Mouse (Mus musculus) spleen, adult 10 weeks (tissue): ENCODE data around the gene Dsel. TPM values are rescaled to one million over a fixed set of nuclear protein-coding genes. Genes with fewer than 3 reads are reported as not detected.

Source experiments
- polyA plus RNA-seq: library from polyadenylated mRNA; stranded (reverse); fragments of 350-450 nt; fragmentation: Illumina TruSeq; extraction: RNeasy Lipid Tissue Mini Kit (QIAGEN cat#74804); gene quantifications from one replicate; pipeline ENCODE4 v1.2.3, GENCODE M21; 2015; ENCODE audit warnings: low replicate concordance; ENCODE audit not compliant: insufficient read depth

Gene Dsel
- polyA plus RNA-seq: 5.3 TPM

DNA sequence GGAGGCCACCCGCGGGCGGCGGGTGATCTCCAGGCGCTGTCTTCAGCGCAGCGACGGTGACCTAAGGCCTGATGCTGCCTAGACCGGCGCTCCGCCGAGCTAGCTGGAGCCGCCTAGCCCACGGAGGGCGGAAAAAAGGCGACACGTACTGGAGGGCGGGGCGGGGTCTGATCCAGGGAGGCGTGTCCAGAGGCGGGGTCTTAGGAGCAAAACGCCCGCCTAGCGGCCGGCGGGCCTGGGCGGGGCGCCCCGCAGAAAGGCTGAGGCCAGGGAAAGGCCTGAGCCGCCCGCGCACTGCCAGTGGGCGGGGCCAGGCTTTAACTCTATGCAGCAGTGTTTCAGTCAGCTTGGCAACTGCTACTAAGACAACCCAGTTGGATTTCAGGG is at the start of gene Dsel:
Dsel (minus strand) TSS at position 140 of the 387 bp plus-strand sequence.

